Mouse (Mus musculus): ENCODE results near the gene Ssr1. TPM values are rescaled to one million over a fixed set of nuclear protein-coding genes. Genes with fewer than 3 reads are reported as not detected.

Gene Ssr1
- polyA plus RNA-seq, 1 experiment from 2014 or later: 129 TPM

DNA sequence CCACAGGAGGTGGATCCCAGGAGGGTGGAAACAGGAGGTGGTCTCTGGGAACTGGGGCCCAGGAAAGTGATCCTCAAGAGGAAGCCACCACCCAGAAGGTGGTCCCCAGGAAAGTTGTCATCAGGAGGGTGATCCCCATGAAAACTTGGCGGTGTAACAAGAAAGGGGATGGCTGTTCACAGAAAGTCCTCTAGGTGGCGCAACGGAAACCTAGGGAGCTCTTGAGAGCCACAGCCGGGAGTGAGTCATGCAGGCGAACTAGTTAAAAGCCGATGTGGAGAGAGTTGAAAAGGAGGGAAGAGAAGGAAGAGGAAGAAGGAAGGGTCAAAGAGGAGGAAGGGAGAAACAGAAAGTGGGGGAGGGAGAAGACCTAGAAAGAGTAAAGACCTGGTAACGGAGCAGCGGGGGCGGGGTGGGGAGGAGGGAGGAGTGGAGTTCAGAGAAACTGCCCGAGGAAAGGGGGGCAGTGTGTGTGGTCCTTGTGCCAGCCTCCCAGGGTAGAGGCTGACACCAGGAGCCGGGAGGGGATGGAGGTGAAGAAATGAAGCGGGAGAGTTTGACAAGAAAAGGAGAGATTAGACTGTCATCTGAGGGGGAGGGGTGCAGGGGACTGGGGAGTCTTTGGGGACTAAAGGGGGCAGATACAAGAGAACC, 30.5 kb downstream of the Ssr1 start:
- peak overlapping the region; percentile 42 for H3K4me3 ChIP-seq (replicated peaks)
- WGBS: 2% methylated on average over 12 of the region's 12 CpGs
- peak overlapping the region; percentile 61 for H3K4me2 ChIP-seq
- 0 out of 2 replicates have a peak, but pooled peaks have one; percentile 11 for ATAC-seq (replicated peaks; ENCODE audit: low FRiP score)
- H3K27ac ChIP-seq: 0 out of 2 replicates have a peak overlapping the region, but pooled peaks have one; percentile 90
- peaks cover 50% of the 10 kb centered on the region for H3K4me1 ChIP-seq
- no peaks in the 10 kb centered on the region for H3K9me3 ChIP-seq (replicated peaks)
- no peaks in the 10 kb centered on the region for H3K27me3 ChIP-seq
- peak overlapping the region; percentile 33; the same call in 1 of the 2 replicates for H3K9ac ChIP-seq
- H3K36me3 ChIP-seq: no peaks in the 10 kb centered on the region

GRCm38 (mm10) chr13:37962541-37962940, 31.5 kb downstream of the Ssr1 start:
- no peak overlapping the region for H3K4me3 ChIP-seq (replicated peaks)
- no peak for ATAC-seq (replicated peaks; ENCODE audit: low FRiP score)
- no peak overlapping the region for H3K4me2 ChIP-seq
- no peaks in the 10 kb centered on the region for H3K9me3 ChIP-seq (replicated peaks)
- no peak overlapping the region for H3K9ac ChIP-seq
- H3K27me3 ChIP-seq: no peaks in the 10 kb centered on the region
- no peaks in the 10 kb centered on the region for H3K36me3 ChIP-seq
- 87% methylated on average over 9 of the region's 9 CpGs for WGBS
- H3K27ac ChIP-seq: no peak overlapping the region
- peaks cover 41% of the 10 kb centered on the region for H3K4me1 ChIP-seq

DNA sequence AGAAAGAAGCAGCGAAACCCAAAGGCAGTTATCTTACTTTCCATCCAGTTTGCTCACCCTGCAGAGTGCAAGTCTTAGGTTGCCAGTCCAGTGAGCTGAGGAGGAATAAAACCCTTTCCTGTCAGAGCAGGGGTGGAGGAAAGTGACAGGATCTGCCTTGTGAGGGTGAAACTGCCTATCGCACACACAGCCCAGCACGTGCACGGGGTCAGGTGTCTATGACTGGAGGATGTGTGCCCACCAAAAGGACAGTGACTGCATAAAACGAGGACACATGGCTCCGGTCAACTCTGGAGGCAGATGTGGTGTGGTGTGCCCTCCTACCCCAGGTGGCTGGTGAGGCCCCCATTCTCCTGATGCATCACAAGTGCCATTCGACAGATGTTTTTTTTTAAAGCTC, 34.1 kb downstream of the Ssr1 start:
- no peaks in the 10 kb centered on the region for H3K27me3 ChIP-seq
- H3K4me1 ChIP-seq: peaks cover 15% of the 10 kb centered on the region
- no peak overlapping the region for H3K4me3 ChIP-seq (replicated peaks)
- no peak overlapping the region for H3K9ac ChIP-seq
- WGBS: 52% methylated on average over 7 of the region's 7 CpGs
- ATAC-seq (replicated peaks; ENCODE audit: low FRiP score): peak; percentile 23; the same call in 1 of the 2 replicates
- no peaks in the 10 kb centered on the region for H3K9me3 ChIP-seq (replicated peaks)
- H3K4me2 ChIP-seq: no peak overlapping the region
- no peaks in the 10 kb centered on the region for H3K36me3 ChIP-seq
- H3K27ac ChIP-seq: 0 out of 2 replicates have a peak overlapping the region, but pooled peaks have one; percentile 15

- no peaks in the 10 kb centered on the region for H3K27me3 ChIP-seq
- no peak overlapping the region for H3K4me2 ChIP-seq
- 0 out of 2 replicates have a peak overlapping the region, but pooled peaks have one; percentile 15 for H3K27ac ChIP-seq
- H3K4me1 ChIP-seq: peaks cover 10% of the 10 kb centered on the region
- no peaks in the 10 kb centered on the region for H3K36me3 ChIP-seq
- H3K9me3 ChIP-seq (replicated peaks): no peaks in the 10 kb centered on the region
- H3K9ac ChIP-seq: no peak overlapping the region
- ATAC-seq (replicated peaks; ENCODE audit: low FRiP score): no peak
- 84% methylated on average over 15 of the region's 15 CpGs for WGBS
- H3K4me3 ChIP-seq (replicated peaks): no peak overlapping the region
These were observed 34.6 kb downstream of the Ssr1 start for GRCm38 (mm10) chr13:37959239-37959907.

DNA sequence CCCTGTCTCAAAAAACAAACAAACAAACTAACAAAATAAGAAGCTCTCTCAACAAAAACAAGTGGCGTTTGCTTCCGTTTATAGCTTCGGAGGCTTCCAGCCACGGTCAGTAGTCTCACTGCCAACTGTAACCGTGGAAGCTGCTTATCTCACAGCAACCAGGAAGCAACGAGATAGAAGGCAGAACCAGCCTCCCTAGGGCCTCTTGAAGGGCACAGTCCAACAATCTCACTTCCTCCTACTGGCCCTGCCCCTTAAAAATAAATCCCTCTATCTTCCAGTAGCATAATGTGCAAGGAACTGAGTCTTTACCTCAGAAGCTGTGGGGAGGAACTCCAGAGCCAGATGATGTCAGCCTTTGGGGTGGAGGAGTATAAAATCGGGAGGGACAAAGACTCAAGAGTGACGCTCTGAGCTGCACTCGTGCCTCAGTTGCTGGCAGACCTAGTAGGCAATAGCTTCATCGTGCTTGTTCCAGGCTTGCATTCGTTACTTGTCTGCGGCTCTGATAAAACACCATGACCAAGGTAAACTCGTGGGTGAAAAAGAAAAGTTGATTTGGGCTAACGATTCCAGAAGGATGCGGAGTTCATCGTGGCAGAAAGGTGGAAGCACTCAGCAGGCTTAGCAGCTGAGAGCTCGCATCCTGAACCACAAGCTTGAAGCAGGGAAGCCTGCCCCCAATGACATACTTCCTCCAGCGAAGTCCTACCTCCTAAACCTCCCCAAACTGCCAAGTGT, 35.3 kb downstream of the Ssr1 start:
- H3K27me3 ChIP-seq: no peaks in the 10 kb centered on the region
- no peak overlapping the region for H3K4me3 ChIP-seq (replicated peaks)
- no peak overlapping the region for H3K9ac ChIP-seq
- peaks cover 3% of the 10 kb centered on the region for H3K4me1 ChIP-seq
- H3K9me3 ChIP-seq (replicated peaks): no peaks in the 10 kb centered on the region
- WGBS: 91% methylated on average over 18 of the region's 18 CpGs
- ATAC-seq (replicated peaks; ENCODE audit: low FRiP score): no peak
- H3K36me3 ChIP-seq: no peaks in the 10 kb centered on the region
- no peak overlapping the region for H3K4me2 ChIP-seq
- H3K27ac ChIP-seq: no peak overlapping the region

DNA sequence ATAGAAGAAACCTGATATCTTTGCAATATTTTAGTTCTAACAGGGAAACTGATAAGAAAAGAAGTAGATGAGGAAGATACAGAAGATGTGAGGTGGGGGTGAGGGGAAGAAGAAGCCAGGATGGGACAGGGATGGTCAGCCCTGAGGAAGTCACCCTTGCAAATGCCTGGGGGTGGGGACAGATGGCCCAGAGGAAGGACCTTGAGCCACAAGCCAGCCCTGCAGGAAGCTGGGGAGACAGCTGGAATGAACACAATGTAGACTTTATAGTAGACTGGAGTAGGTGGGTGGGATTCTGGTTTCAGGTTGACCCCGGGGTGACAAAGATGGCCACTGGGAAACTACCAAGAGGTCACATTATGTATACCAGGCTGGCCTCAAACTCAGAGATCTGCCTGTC, 39.7 kb downstream of the Ssr1 start:
- Histone ChIP-seq H3K4me2 (no peak overlapping the region), H3K9ac (no peak overlapping the region), H3K9me3 (replicated peaks) (no peaks in the 10 kb centered on the region), H3K27ac (no peak overlapping the region), H3K27me3 (no peaks in the 10 kb centered on the region), H3K4me3 (replicated peaks) (no peak overlapping the region), H3K36me3 (peaks cover 27% of the 10 kb centered on the region), H3K4me1 (no peaks in the 10 kb centered on the region)
- ATAC-seq (replicated peaks; ENCODE audit: low FRiP score): no peak
- 70% methylated on average over 1 of the region's 1 CpGs for WGBS

- Histone ChIP-seq H3K9me3 (replicated peaks) (no peaks in the 10 kb centered on the region), H3K9ac (no peak overlapping the region), H3K27ac (no peak overlapping the region), H3K36me3 (peaks cover 40% of the 10 kb centered on the region), H3K4me2 (no peak overlapping the region), H3K4me3 (replicated peaks) (no peak overlapping the region), H3K4me1 (no peaks in the 10 kb centered on the region), H3K27me3 (no peaks in the 10 kb centered on the region)
- no peak for ATAC-seq (replicated peaks; ENCODE audit: low FRiP score)
- WGBS: 79% methylated on average over 6 of the region's 6 CpGs
These were observed 41.0 kb downstream of the Ssr1 start for GRCm38 (mm10) chr13:37952981-37953380.

- H3K4me3 ChIP-seq (replicated peaks): no peak overlapping the region
- WGBS: 21% methylated on average over 6 of the region's 6 CpGs
- peaks cover 52% of the 10 kb centered on the region for H3K36me3 ChIP-seq
- no peak overlapping the region for H3K9ac ChIP-seq
- ATAC-seq (replicated peaks; ENCODE audit: low FRiP score): no peak
- H3K9me3 ChIP-seq (replicated peaks): no peaks in the 10 kb centered on the region
- peaks cover 27% of the 10 kb centered on the region for H3K4me1 ChIP-seq
- H3K27me3 ChIP-seq: no peaks in the 10 kb centered on the region
- H3K27ac ChIP-seq: no peak overlapping the region
- no peak overlapping the region for H3K4me2 ChIP-seq
These were observed 47.3 kb downstream of the Ssr1 start for GRCm38 (mm10) chr13:37946734-37947133.

- Histone ChIP-seq H3K9ac (no peak overlapping the region), H3K4me3 (replicated peaks) (no peak overlapping the region), H3K27ac (no peak overlapping the region), H3K27me3 (no peaks in the 10 kb centered on the region), H3K36me3 (peaks cover 43% of the 10 kb centered on the region), H3K4me2 (no peak overlapping the region), H3K9me3 (replicated peaks) (no peaks in the 10 kb centered on the region), H3K4me1 (peaks cover 37% of the 10 kb centered on the region)
- no peak for ATAC-seq (replicated peaks; ENCODE audit: low FRiP score)
- WGBS: 83% methylated on average over 8 of the region's 8 CpGs
These were observed 48.6 kb downstream of the Ssr1 start for GRCm38 (mm10) chr13:37945392-37945791.

- Histone ChIP-seq H3K9me3 (replicated peaks) (no peaks in the 10 kb centered on the region), H3K4me2 (no peak overlapping the region), H3K27me3 (no peaks in the 10 kb centered on the region), H3K4me3 (replicated peaks) (no peak overlapping the region), H3K36me3 (peaks cover 32% of the 10 kb centered on the region), H3K27ac (0 out of 2 replicates have a peak overlapping the region, but pooled peaks have one; percentile 82), H3K4me1 (peaks cover 43% of the 10 kb centered on the region), H3K9ac (no peak overlapping the region)
- WGBS: 77% methylated on average over 1 of the region's 1 CpGs
- ATAC-seq (replicated peaks; ENCODE audit: low FRiP score): no peak
These were observed 49.7 kb downstream of the Ssr1 start for GRCm38 (mm10) chr13:37944306-37944705.

DNA sequence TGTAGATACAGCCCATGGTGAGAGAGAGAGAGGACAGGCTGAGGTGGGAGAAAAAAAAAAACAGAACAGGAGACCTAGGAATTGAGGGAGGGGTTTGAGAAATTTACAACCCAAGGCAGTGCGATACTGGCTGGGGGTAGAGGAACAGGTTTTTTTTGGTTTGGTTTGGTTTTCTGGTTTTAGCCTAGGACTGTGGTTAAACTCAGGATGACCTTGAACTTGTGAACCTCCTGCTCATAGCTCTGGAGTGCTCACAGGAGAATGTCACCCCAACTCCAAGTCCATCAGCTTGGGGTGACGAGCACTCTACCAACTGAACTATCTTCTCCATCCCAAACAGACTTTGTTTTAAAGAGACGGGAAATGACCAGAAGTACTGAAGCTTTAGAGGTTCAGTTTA, 50.6 kb downstream of the Ssr1 start:
- WGBS: 58% methylated on average over 3 of the region's 3 CpGs
- Histone ChIP-seq H3K27ac (peak overlapping the region; percentile 82), H3K36me3 (peaks cover 27% of the 10 kb centered on the region), H3K4me3 (replicated peaks) (no peak overlapping the region), H3K9ac (no peak overlapping the region), H3K27me3 (no peaks in the 10 kb centered on the region), H3K4me1 (peaks cover 43% of the 10 kb centered on the region), H3K4me2 (no peak overlapping the region), H3K9me3 (replicated peaks) (no peaks in the 10 kb centered on the region)
- ATAC-seq (replicated peaks; ENCODE audit: low FRiP score): no peak

GRCm38 (mm10) chr13:37942887-37943331, 51.1 kb downstream of the Ssr1 start:
- Histone ChIP-seq H3K27ac (peak overlapping the region; percentile 82), H3K36me3 (peaks cover 26% of the 10 kb centered on the region), H3K27me3 (no peaks in the 10 kb centered on the region), H3K4me2 (no peak overlapping the region), H3K9me3 (replicated peaks) (no peaks in the 10 kb centered on the region), H3K4me3 (replicated peaks) (no peak overlapping the region), H3K9ac (no peak overlapping the region), H3K4me1 (peaks cover 43% of the 10 kb centered on the region)
- peak; percentile 77 for ATAC-seq (replicated peaks; ENCODE audit: low FRiP score)
- 35% methylated on average over 4 of the region's 4 CpGs for WGBS
